Mouse (Mus musculus): ENCODE results near the gene Zfp13. TPM values are rescaled to one million over a fixed set of nuclear protein-coding genes. Genes with fewer than 3 reads are reported as not detected.

The Zfp13 gene
- under 1 TPM in 1 of 2 experiments, not detected in 1; 0.24 TPM for total RNA-seq (2023)

GRCm38 (mm10) chr17:23598582-23599552, at the start of gene Zfp13:
Gene Zfp13, minus strand, starts transcription at chr17:23599487.

DNA sequence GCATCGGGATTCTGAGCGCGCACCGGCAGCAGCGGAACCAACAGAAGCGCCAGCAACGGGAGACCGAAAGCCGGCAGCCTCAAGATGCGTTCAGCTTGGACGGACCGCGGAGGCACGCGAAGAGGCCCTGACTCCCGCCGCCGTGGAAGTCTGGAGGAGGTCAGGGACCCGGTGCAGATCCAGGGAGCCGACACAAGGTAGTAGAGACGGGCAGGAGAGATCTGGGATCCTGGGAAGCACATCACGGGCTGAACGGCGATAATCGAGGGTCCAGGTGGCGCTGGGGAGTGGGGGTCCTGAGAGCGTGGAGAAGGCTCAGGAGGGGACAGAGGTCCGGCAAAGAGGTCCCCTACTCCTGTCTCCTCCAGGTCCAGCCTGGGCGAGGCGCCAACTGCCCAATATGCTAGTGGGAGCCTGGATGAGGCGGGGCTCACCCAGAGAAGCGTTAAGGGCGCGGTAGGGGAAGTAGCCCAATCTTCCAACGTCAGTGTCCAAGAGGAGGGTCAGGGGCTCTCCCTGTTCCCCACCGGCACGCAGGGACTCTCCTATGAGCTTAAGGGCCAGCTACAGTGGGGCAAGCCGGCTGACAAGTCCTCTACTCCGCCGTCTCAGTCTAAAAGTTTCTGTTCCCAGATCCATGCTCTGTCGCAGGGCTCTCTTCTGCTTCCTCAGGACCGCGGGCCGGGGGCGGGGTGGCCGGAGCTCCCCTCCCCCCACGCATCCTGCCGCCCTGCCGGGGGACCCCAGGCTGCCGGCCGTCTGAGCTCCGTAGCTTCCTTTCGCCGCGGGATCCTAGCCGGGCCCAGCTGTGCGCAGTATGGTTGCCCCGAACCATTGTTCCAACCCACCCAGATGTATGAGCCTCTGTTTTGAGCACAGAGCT, 45.6 kb upstream of the Zfp13 start, which contains the start of gene Mmp25:
TSS of gene Mmp25 (minus strand) at position 665 of the 883 bp plus-strand sequence.

GRCm38 (mm10) chr17:23600641-23601622, 1.6 kb upstream of the Zfp13 start, which contains the start of gene Zscan10:
Gene Zscan10, plus strand, starts transcription at chr17:23600856.

DNA sequence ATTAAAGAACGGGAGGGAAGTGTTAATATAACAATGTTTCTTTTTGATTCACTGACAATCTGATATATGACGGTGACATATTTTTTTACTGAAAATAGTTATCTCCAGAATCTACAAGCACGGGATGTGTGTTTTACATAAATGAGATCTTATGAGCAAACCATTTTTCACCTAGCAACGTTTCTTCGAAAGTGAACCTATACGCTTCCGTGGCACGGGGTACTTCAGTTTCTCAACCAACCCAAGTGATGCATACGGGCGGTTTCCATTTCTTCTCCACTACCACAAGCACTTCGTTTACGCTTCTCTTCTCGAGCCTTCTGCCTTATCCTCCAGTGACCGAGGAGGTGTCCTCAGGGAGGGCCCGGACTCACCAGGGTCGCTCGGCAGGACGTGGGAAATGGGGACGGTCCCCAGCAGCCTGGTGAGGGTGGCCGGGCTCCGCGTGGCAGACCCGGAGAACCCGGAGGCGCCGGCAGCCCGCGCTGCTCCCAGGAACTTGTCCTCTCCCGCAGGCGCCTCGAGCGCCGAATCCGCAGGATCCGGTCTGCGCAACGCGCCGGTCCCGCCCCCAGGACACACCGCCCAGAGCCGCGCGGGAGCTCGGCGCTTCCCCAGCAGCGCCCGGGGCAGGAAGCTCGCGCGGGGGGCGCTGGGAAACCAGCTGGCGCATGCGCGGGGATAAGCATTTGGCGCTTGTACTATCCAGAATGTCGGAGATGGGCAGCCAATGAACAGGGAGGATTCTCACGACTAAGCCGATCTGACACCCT, 35.5 kb downstream of the Zfp13 start, which contains the start of gene Zfp213:
TSS of gene Zfp213 (minus strand) at position 644 of the 773 bp plus-strand sequence.

Other genes with a start within 250 kb of the Zfp13 start
- gene Vmn2r116, start 214.9 kb downstream of the Zfp13 start, total RNA-seq (2023): not detected
- not detected for gene Vmn2r117, start 119.8 kb downstream of the Zfp13 start, total RNA-seq (2023)
- 1 to 10 TPM; 2.6 TPM for gene Zfp213, start 35.2 kb downstream of the Zfp13 start, total RNA-seq (2023)
- gene Zscan10, start 1.4 kb upstream of the Zfp13 start, total RNA-seq (2023): not detected
- 100 to 1,000 TPM; 157 to 170 TPM for gene Mmp25, start 45.8 kb upstream of the Zfp13 start, total RNA-seq (2023)
- gene Bicdl2, start 61.0 kb upstream of the Zfp13 start, total RNA-seq (2023): 1 to 10 TPM; 1.6 to 2.4 TPM
- gene Hcfc1r1, start 74.1 kb upstream of the Zfp13 start, total RNA-seq (2023): 10 to 100 TPM; 50.6 to 50.7 TPM
- 10 to 100 TPM; 19.0 to 19.2 TPM for gene Thoc6, start 74.4 kb upstream of the Zfp13 start, total RNA-seq (2023)
- gene Tnfrsf12a, start 78.0 kb upstream of the Zfp13 start, total RNA-seq (2023): 1 to 10 TPM; 4.8 to 5.1 TPM
- not detected for gene Cldn6, start 79.8 kb upstream of the Zfp13 start, total RNA-seq (2023)
- not detected for gene Cldn9, start 84.5 kb upstream of the Zfp13 start, total RNA-seq (2023)
- gene 1520401A03Rik, start 123.3 kb upstream of the Zfp13 start, total RNA-seq (2023): not detected
- gene Pkmyt1, start 126.8 kb upstream of the Zfp13 start, total RNA-seq (2023): 10 to 100 TPM; 40.9 to 41.4 TPM
- 1 to 10 TPM; 3.2 to 5.1 TPM for gene Paqr4, start 141.4 kb upstream of the Zfp13 start, total RNA-seq (2023)
- not detected for gene Kremen2, start 146.3 kb upstream of the Zfp13 start, total RNA-seq (2023)
- 1 to 10 TPM; 8.7 to 9.6 TPM for gene Flywch1, start 172.1 kb upstream of the Zfp13 start, total RNA-seq (2023)
- gene Flywch2, start 186.6 kb upstream of the Zfp13 start, total RNA-seq (2023): under 1 TPM in 1 of 2 experiments, not detected in 1; 0.53 TPM
- gene Srrm2, start 191.0 kb upstream of the Zfp13 start, total RNA-seq (2023): 100 to 1,000 TPM; 456 to 525 TPM
- 100 to 1,000 TPM; 176 to 182 TPM for gene Elob, start 229.6 kb upstream of the Zfp13 start, total RNA-seq (2023)
- not detected for gene Prss33, start 236.6 kb upstream of the Zfp13 start, total RNA-seq (2023)
- gene Prss32, start 244.4 kb upstream of the Zfp13 start, total RNA-seq (2023): not detected
- gene Prss41, start 244.7 kb upstream of the Zfp13 start, total RNA-seq (2023): not detected